Mouse (Mus musculus): ENCODE data around the gene 4921536K21Rik. TPM values are rescaled to one million over a fixed set of nuclear protein-coding genes. Genes with fewer than 3 reads are reported as not detected.
"Not testable (repeated sequence)": the region's sequence is repeated elsewhere in the genome, so short reads cannot be mapped to it uniquely, and the experiment has no call there.

The 4921536K21Rik gene
- polyA plus RNA-seq, 1 experiment from 2014 or later = 0.23 TPM

GRCm38 (mm10) chr11:3922115-3922514 is 27.2 kb upstream of the 4921536K21Rik start:
- 94% methylated on average over 9 of the region's 9 CpGs for WGBS
- peaks cover 32% of the 10 kb centered on the region for H3K36me3 ChIP-seq
- no peaks in the 10 kb centered on the region for H3K27me3 ChIP-seq

GRCm38 (mm10) chr11:3921281-3921850 is 26.5 kb upstream of the 4921536K21Rik start:
- Histone ChIP-seq H3K4me3 (no peak overlapping the region), H3K4me2 (no peak overlapping the region), H3K9ac (no peak overlapping the region), H3K36me3 (peaks cover 32% of the 10 kb centered on the region), H3K9me3 (no peaks in the 10 kb centered on the region), H3K4me1 (no peaks in the 10 kb centered on the region), H3K27me3 (no peaks in the 10 kb centered on the region), H3K27ac (no peak overlapping the region)
- no peak for ATAC-seq (ENCODE audit: insufficient number of reproducible peaks, low FRiP score, low TSS enrichment, low read depth)
- 29% methylated on average over 8 of the region's 8 CpGs for WGBS

More at GRCm38 (mm10) chr11:3922115-3922514, 27.2 kb upstream of the 4921536K21Rik start:
- ATAC-seq (ENCODE audit: insufficient number of reproducible peaks, low FRiP score, low TSS enrichment, low read depth) = no peak
- Histone ChIP-seq H3K4me3 (no peak overlapping the region), H3K4me1 (no peaks in the 10 kb centered on the region), H3K9ac (no peak overlapping the region), H3K9me3 (no peaks in the 10 kb centered on the region), H3K4me2 (no peak overlapping the region), H3K27ac (no peak overlapping the region)

DNA sequence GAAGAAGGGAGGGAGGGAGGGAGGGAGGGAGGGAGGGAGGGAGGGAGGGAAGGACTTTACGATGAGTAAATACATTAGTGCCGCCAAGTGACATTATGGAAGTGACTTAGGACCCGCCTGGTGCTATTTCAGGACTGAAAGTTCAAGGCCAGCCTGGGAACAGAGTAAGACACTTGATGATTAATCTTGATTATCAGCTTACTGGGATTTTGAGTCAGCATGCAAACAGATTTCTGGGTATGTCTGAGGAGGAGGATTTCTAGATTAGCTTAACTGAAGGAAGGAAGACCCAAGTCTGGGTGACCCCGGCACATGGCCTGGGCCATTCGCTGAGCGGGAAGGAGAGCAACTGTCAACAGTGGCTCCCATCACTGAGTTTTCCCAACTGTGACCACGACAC is 25.6 kb upstream of the 4921536K21Rik start:
- Histone ChIP-seq H3K9me3 (no peaks in the 10 kb centered on the region), H3K27ac (no peak overlapping the region), H3K9ac (no peak overlapping the region), H3K4me1 (no peaks in the 10 kb centered on the region), H3K4me2 (no peak overlapping the region), H3K27me3 (no peaks in the 10 kb centered on the region), H3K36me3 (peaks cover 28% of the 10 kb centered on the region), H3K4me3 (no peak overlapping the region)
- WGBS = 85% methylated on average over 7 of the region's 7 CpGs
- no peak for ATAC-seq (ENCODE audit: insufficient number of reproducible peaks, low FRiP score, low TSS enrichment, low read depth)

DNA sequence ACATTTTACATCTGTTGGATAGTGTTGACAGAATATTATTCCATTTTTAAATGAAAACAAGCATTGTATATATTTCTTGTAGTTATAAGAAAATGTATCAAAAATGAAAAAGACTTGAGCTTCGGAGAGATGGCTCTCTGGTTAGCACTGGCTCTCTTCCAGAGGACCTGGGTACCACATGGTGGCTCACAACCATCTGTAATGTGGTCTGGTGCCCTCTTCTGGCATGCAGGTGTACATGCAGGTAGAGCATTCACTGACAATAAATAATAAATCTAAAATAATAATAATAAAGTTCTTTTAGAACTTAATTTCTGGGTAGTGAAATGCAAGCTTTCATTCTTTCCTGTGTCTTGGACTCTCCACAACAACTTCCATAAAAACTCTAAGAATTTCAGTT is 23.8 kb upstream of the 4921536K21Rik start:
- Histone ChIP-seq H3K4me3 (no peak overlapping the region), H3K27ac (no peak overlapping the region), H3K36me3 (peaks cover 15% of the 10 kb centered on the region), H3K9me3 (no peaks in the 10 kb centered on the region), H3K4me2 (no peak overlapping the region), H3K27me3 (no peaks in the 10 kb centered on the region), H3K4me1 (peaks cover 9% of the 10 kb centered on the region), H3K9ac (no peak overlapping the region)
- WGBS = 35% methylated on average over 1 of the region's 1 CpGs
- ATAC-seq (ENCODE audit: insufficient number of reproducible peaks, low FRiP score, low TSS enrichment, low read depth) = no peak

DNA sequence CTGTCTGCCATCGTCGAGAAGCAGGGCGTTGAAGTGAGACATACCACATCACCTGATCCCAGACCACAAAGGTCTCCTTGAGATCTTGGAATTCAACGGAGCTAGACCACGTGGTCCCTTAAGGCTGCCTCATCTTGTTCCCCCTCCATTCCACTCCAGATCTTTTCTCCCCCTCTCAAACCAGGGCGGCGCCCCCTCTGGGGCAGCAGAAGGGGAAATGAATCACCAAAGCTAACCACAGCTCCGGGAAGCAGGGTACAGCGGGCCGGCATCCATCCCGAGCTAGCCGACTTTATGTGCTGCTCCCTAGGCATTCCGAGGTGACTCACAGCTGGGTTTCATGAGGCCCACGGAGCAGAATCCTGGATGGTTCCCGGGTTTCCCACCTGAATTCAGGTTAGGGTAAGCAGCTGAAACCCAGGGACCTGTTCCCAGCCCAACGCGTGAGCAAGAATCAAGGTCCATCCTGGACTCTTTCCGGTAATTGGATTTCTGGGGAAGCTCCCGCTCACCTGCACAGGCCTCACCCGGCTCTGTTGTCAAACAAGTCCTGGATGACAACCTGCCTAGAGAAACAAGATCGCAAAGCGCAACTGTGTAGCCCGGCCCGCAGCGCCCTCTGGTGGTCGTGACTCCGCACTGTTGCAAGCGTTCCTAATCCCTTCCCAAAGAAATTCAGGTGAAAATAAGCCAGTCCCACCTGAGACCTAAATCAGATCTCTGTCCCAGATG is 19.4 kb upstream of the 4921536K21Rik start, which contains the start of gene Slc35e4:
TSS of gene Slc35e4 (minus strand) at position 556 of the 732 bp plus-strand sequence.
- no peaks in the 10 kb centered on the region for H3K36me3 ChIP-seq
- peak within 1 kb of the TSS; percentile 88 for H3K27ac ChIP-seq
- H3K27me3 ChIP-seq = peaks cover 7% of the 10 kb centered on the region
- H3K9ac ChIP-seq = peak within 1 kb of the TSS; percentile 39
- ATAC-seq (ENCODE audit: insufficient number of reproducible peaks, low FRiP score, low TSS enrichment, low read depth) = peak; percentile 77
- WGBS = under 1% methylated on average over 27 of the region's 28 CpGs
- peak within 1 kb of the TSS; percentile 53 for H3K4me3 ChIP-seq
- H3K4me1 ChIP-seq = peaks cover 35% of the 10 kb centered on the region
- H3K4me2 ChIP-seq = peak within 1 kb of the TSS; percentile 74
- no peaks in the 10 kb centered on the region for H3K9me3 ChIP-seq

GRCm38 (mm10) chr11:3913316-3914108 is 18.6 kb upstream of the 4921536K21Rik start:
- Histone ChIP-seq H3K9ac (peak overlapping the region; percentile 8), H3K4me3 (peak overlapping the region; percentile 53), H3K27ac (peak overlapping the region; percentile 88), H3K4me1 (peaks cover 35% of the 10 kb centered on the region), H3K9me3 (no peaks in the 10 kb centered on the region), H3K4me2 (peak overlapping the region; percentile 74), H3K36me3 (no peaks in the 10 kb centered on the region), H3K27me3 (peaks cover 7% of the 10 kb centered on the region)
- under 1% methylated on average over 65 of the region's 65 CpGs for WGBS
- ATAC-seq (ENCODE audit: insufficient number of reproducible peaks, low FRiP score, low TSS enrichment, low read depth) = peak; percentile 78

DNA sequence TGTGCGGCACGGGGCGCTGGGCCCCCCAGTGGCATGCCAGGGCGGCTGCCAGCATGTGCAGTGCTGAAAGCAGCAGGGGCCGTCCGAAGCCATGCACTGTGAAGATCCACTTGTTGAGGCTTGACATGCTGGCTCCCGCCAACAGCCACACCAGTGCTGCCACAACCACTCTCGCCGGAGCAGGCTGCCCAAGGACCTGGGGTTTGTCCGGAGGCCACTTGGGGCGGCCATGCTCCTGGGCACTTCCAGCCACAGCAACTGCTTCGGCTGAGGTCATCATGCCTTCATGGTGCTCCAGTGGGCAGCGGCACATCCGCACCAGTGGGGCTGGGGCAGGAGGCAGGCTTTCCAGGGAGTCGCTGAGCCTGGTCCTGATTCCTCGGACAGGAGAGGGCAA is 18.0 kb upstream of the 4921536K21Rik start:
- peaks cover 7% of the 10 kb centered on the region for H3K27me3 ChIP-seq
- WGBS = 4% methylated on average over 16 of the region's 16 CpGs
- H3K27ac ChIP-seq = 0 out of 2 replicates have a peak overlapping the region, but pooled peaks have one; percentile 88
- peak overlapping the region; percentile 53 for H3K4me3 ChIP-seq
- no peaks in the 10 kb centered on the region for H3K9me3 ChIP-seq
- H3K4me1 ChIP-seq = peaks cover 35% of the 10 kb centered on the region
- peak overlapping the region; percentile 8; the same call in 1 of the 2 replicates for H3K9ac ChIP-seq
- ATAC-seq (ENCODE audit: insufficient number of reproducible peaks, low FRiP score, low TSS enrichment, low read depth) = no peak
- H3K36me3 ChIP-seq = no peaks in the 10 kb centered on the region
- peak overlapping the region; percentile 74 for H3K4me2 ChIP-seq

DNA sequence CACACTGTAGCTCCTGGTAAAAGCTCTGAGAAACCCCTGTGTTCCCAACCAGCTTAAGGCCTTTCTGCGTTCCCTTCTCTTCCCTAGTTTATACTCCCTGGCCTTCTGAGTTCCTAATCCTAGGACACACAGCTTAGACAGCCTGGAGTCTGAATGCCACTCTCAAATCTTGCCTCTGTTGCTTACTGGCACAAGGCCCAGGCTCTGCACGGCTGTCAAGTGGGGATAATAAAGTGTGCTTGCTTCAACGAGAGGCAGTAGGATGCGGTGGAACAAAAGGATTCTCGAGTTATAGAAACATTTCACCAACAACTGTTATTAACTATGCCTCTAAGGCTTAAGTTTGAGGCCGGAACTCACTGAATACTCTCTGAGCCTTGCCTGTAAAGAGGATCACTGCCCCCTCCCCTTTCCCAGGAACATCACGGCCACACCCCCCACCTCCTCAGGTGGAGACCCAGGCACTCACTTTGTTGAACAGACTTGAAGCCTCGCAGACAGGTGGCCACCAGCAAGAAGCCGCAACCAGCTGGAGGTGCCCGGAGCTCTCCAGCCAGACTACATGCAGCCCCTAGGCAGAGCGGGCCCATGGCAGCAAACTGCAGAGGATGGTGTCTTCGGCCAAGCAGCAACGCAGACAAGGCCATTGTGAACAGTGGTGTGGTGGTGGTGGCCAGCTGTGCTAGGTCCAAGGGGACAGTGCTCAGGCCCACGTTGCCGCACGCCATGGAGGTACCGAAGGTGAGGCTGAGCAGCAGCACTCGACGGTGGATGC is 17.4 kb upstream of the 4921536K21Rik start:
- Histone ChIP-seq H3K9me3 (no peaks in the 10 kb centered on the region), H3K36me3 (peaks cover 5% of the 10 kb centered on the region; the same call in 1 of the 2 replicates), H3K9ac (peak overlapping the region; percentile 8; the same call in 1 of the 2 replicates), H3K4me3 (peak overlapping the region; percentile 53), H3K27me3 (peaks cover 7% of the 10 kb centered on the region), H3K4me2 (peak overlapping the region; percentile 74), H3K4me1 (peaks cover 35% of the 10 kb centered on the region), H3K27ac (no peak overlapping the region)
- ATAC-seq (ENCODE audit: insufficient number of reproducible peaks, low FRiP score, low TSS enrichment, low read depth) = no peak
- 14% methylated on average over 19 of the region's 19 CpGs for WGBS

- not testable (repeated sequence) for H3K27me3 ChIP-seq; H3K27ac ChIP-seq; ATAC-seq (ENCODE audit: insufficient number of reproducible peaks, low FRiP score, low TSS enrichment, low read depth); H3K9ac ChIP-seq; H3K4me3 ChIP-seq; H3K9me3 ChIP-seq
- H3K36me3 ChIP-seq = peaks cover 14% of the 10 kb centered on the region; the same call in 1 of the 2 replicates
- 90% methylated on average over 6 of the region's 6 CpGs for WGBS
- 0 out of 2 replicates have a peak overlapping the region, but pooled peaks have one; percentile 15 for H3K4me2 ChIP-seq
- peaks cover 35% of the 10 kb centered on the region for H3K4me1 ChIP-seq
These were observed 16.5 kb upstream of the 4921536K21Rik start for GRCm38 (mm10) chr11:3911440-3911839.

DNA sequence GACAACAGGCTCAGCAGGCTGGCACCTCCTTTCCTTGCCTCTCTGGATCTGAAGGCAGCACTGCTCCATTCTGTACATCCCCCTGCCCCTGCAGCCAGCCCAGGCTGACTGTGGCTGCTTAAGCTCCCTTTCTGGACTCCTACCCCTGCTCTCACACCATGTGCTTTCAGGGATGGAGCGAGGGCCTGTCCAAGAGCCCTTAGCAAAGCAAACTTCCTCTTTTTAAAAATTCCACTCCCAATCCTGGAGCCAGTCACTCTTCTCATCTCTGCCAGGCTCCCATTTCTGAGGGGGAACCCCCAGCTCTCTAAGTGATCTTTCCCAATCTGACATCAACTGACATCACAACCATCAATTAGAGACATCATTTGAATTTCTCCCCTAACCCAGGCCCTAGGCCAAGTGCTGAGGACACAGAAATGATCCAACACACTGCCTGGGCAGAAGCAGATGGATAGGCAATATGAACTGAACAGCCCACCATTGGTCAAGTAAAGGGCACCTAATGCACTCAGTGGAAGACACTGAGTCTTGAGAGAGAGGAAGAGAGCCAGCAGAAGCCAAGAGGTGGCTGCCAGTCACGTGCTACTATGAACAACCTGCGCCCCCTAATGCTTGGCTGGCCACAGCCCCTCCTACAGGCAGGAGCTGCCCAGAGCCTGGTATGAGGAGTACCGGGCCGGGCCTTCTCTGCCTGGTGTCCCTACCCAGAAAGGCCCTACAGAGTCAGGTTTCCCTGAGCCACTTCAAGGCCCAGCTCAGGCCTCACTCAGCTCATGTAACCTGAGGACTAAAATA is 15.8 kb upstream of the 4921536K21Rik start:
- Histone ChIP-seq H3K4me3 (no peak overlapping the region), H3K4me1 (peaks cover 35% of the 10 kb centered on the region), H3K27me3 (peaks cover 7% of the 10 kb centered on the region), H3K27ac (no peak overlapping the region), H3K36me3 (peaks cover 17% of the 10 kb centered on the region; the same call in 1 of the 2 replicates), H3K9me3 (no peaks in the 10 kb centered on the region), H3K4me2 (0 out of 2 replicates have a peak overlapping the region, but pooled peaks have one; percentile 15), H3K9ac (no peak overlapping the region)
- 58% methylated on average over 5 of the region's 5 CpGs for WGBS
- no peak for ATAC-seq (ENCODE audit: insufficient number of reproducible peaks, low FRiP score, low TSS enrichment, low read depth)

All from limb, embryonic 15.5 days (tissue).